Mouse (Mus musculus) hematopoietic stem cell, adult 5-6 weeks (primary cell): ENCODE data around the gene Gm3532. TPM values are rescaled to one million over a fixed set of nuclear protein-coding genes. Genes with fewer than 3 reads are reported as not detected.
"Not testable (repeated sequence)": the region's sequence is repeated elsewhere in the genome, so short reads cannot be mapped to it uniquely, and the experiment has no call there.

Experiments used
- ATAC-seq, 2 experiments: fragments of 125-278 bp in 1 of 2; replicated peaks in 1 of 2; 2 replicates each; pipeline ENCODE4 v1.8.0; 2016 to 2017; ENCODE audit warnings: inconsistent platforms in 2 of 2, mild to moderate bottlenecking in 2 of 2, moderate number of reproducible peaks in 2 of 2, low read depth in 1 of 2, moderate TSS enrichment in 1 of 2; ENCODE audit not compliant: low FRiP score in 2 of 2, poor library complexity in 2 of 2, severe bottlenecking in 2 of 2, insufficient read depth in 1 of 2, low TSS enrichment in 1 of 2
- total RNA-seq: library from RNA; stranded (forward); fragments of 172-1452, 232-1000 nt; gene quantifications from 2 replicates; pipeline ENCODE4 v1.2.3, GENCODE M21; 2017

Gm3532 gene
- not detected in 2 replicates for total RNA-seq

DNA sequence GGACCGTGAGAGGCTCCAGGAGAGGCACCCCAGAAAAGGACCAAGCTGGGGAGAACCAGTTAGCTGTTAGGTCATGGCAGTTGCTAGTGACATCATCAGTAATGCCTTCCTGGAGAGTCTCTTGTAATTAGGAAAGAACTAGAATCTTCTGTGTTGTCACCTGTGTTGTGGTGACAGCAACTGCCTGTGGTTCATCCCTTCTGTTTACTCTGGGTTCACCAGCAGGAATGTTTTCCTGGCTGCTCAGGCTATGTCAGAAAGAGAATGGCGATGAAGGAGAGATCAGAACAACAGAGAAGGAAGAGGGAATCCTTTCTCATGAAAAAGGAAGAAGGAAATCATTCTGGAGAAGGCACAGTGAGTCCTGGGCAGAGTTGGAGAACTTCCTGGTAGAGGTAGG, at the start of gene Gm3532:
Gene Gm3532 (plus strand): TSS at position 301 of the 400 bp plus-strand sequence.
- ATAC-seq = not testable (repeated sequence)

DNA sequence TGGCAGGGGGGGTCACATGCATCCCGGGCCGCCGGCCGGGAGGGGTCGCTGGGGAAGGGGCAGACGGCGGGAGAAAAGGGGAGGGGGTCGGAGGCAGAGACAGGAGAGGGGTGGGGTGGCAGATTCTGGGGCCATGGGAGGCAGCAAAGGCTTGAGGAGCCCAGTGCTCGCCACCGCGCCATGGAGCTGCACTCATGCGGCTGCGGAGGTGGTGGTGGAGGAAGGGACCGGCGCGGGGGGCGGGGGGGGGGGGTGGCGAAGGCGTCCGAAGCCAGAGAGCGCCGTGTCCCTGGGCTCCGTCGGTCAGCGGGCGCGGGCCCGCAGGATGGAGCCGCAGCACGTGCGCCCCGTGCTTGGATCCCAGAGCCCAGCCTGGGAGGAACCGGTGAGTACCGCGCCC, 36.9 kb upstream of the Gm3532 start, which contains the start of gene Gm3488:
Gene Gm3488 (plus strand): TSS at position 301 of the 400 bp plus-strand sequence.
- not testable (repeated sequence) for ATAC-seq

Other genes starting within 250 kb of the Gm3532 start
- gene Gm3542, start 203.6 kb upstream of the Gm3532 start, total RNA-seq = not detected in 2 replicates
- gene Gm3500, start 149.4 kb upstream of the Gm3532 start, total RNA-seq = not detected in 2 replicates
- gene Gm3194, start 83.0 kb upstream of the Gm3532 start, total RNA-seq = 1.7 and 2.6 TPM in 2 replicates
- not detected in 2 replicates for gene Gm8246, start 60.7 kb upstream of the Gm3532 start, total RNA-seq
- gene Gm3187, start 54.3 kb upstream of the Gm3532 start, total RNA-seq = not detected in 2 replicates
- 1.5 and 1.8 TPM in 2 replicates for gene Gm3488, start 36.8 kb upstream of the Gm3532 start, total RNA-seq
- not detected in 2 replicates for gene Gm8265, start 94.5 kb downstream of the Gm3532 start, total RNA-seq
- gene Gm9603, start 149.0 kb downstream of the Gm3532 start, total RNA-seq = not detected in 2 replicates
- 0.13 TPM in 1 of 2 replicates, not detected in the other for gene Gm3373, start 203.1 kb downstream of the Gm3532 start, total RNA-seq